Mouse (Mus musculus): ENCODE results near the gene 4930412O13Rik. TPM values are rescaled to one million over a fixed set of nuclear protein-coding genes. Genes with fewer than 3 reads are reported as not detected.

Gene 4930412O13Rik
- polyA plus RNA-seq, 1 experiment from 2014 or later: 3.3 TPM

- Histone ChIP-seq H3K27ac (peak overlapping the region; percentile 3), H3K9me3 (replicated peaks; ENCODE audit: low read length) (no peaks in the 10 kb centered on the region), H3K36me3 (ENCODE audit: insufficient read depth, low read length) (no peaks in the 10 kb centered on the region), H3K9ac (ENCODE audit: low read depth, low read length) (peak overlapping the region; percentile 53), H3K4me2 (ENCODE audit: low read length) (peak overlapping the region; percentile 91), H3K4me3 (replicated peaks; ENCODE audit: low read depth, low read length) (peak overlapping the region; percentile 57), H3K27me3 (ENCODE audit: insufficient read depth, low read length) (peaks cover 70% of the 10 kb centered on the region), H3K4me1 (replicated peaks; ENCODE audit: insufficient read depth, low read length) (peaks cover 3% of the 10 kb centered on the region; the same call in 1 of the 2 replicates)
- WGBS: under 1% methylated on average over 7 of the region's 7 CpGs
- DNase-seq (ENCODE audit: low spot score) (no peak), ATAC-seq (replicated peaks; ENCODE audit: low FRiP score, low read depth) (peak; percentile 46; the same call in 1 of the 2 replicates)
- TF ChIP-seq CTCF (IDR thresholded peaks at IDR 0.05; ENCODE audit: low read depth): no peak
These were observed 6.6 kb downstream of the 4930412O13Rik start for GRCm38 (mm10) chr2:9887636-9888035.

GRCm38 (mm10) chr2:9888913-9889650 lies 8.0 kb downstream of the 4930412O13Rik start, which contains the start of gene 9230102O04Rik:
TSS of gene 9230102O04Rik (minus strand) at chr2:9889540.
- 2% methylated on average over 30 of the region's 30 CpGs for WGBS
- peak within 1 kb of the TSS; percentile 43 for H3K9ac ChIP-seq (ENCODE audit: low read depth, low read length)
- peak; percentile 63 for DNase-seq (ENCODE audit: low spot score)

GRCm38 (mm10) chr2:9889651-9890183 lies 8.7 kb downstream of the 4930412O13Rik start, which contains the start of gene Gata3:
TSS of gene Gata3 (minus strand) at chr2:9890034.
- under 1% methylated on average over 23 of the region's 23 CpGs for WGBS
- peak within 1 kb of the TSS; percentile 68 for H3K27ac ChIP-seq
- H3K9me3 ChIP-seq (replicated peaks; ENCODE audit: low read length): no peaks in the 10 kb centered on the region
- peak within 1 kb of the TSS; percentile 43 for H3K9ac ChIP-seq (ENCODE audit: low read depth, low read length)
- DNase-seq (ENCODE audit: low spot score): no peak
- H3K4me3 ChIP-seq (replicated peaks; ENCODE audit: low read depth, low read length): peak within 1 kb of the TSS; percentile 25
- no peak for TF ChIP-seq CTCF (IDR thresholded peaks at IDR 0.05; ENCODE audit: low read depth)
- H3K4me1 ChIP-seq (replicated peaks; ENCODE audit: insufficient read depth, low read length): no peaks in the 10 kb centered on the region
- ATAC-seq (replicated peaks; ENCODE audit: low FRiP score, low read depth): no peak
- H3K36me3 ChIP-seq (ENCODE audit: insufficient read depth, low read length): no peaks in the 10 kb centered on the region
- H3K4me2 ChIP-seq (ENCODE audit: low read length): peak within 1 kb of the TSS; percentile 39
- peaks cover 84% of the 10 kb centered on the region for H3K27me3 ChIP-seq (ENCODE audit: insufficient read depth, low read length)

More at GRCm38 (mm10) chr2:9888913-9889650, 8.0 kb downstream of the 4930412O13Rik start, which contains the start of gene 9230102O04Rik:
- Histone ChIP-seq H3K36me3 (ENCODE audit: insufficient read depth, low read length) (no peaks in the 10 kb centered on the region), H3K4me2 (ENCODE audit: low read length) (peak within 1 kb of the TSS; percentile 39), H3K27ac (peak within 1 kb of the TSS; percentile 68), H3K4me3 (replicated peaks; ENCODE audit: low read depth, low read length) (peak within 1 kb of the TSS; percentile 25), H3K4me1 (replicated peaks; ENCODE audit: insufficient read depth, low read length) (no peaks in the 10 kb centered on the region), H3K9me3 (replicated peaks; ENCODE audit: low read length) (no peaks in the 10 kb centered on the region), H3K27me3 (ENCODE audit: insufficient read depth, low read length) (peaks cover 84% of the 10 kb centered on the region)
- peak; percentile 86 for ATAC-seq (replicated peaks; ENCODE audit: low FRiP score, low read depth)
- peak; percentile 68 for TF ChIP-seq CTCF (IDR thresholded peaks at IDR 0.05; ENCODE audit: low read depth)

GRCm38 (mm10) chr2:9890251-9890650 lies 9.2 kb downstream of the 4930412O13Rik start:
- ATAC-seq (replicated peaks; ENCODE audit: low FRiP score, low read depth) (no peak), DNase-seq (ENCODE audit: low spot score) (no peak)
- peaks cover 84% of the 10 kb centered on the region for H3K27me3 ChIP-seq (ENCODE audit: insufficient read depth, low read length)
- no peak overlapping the region for H3K9ac ChIP-seq (ENCODE audit: low read depth, low read length)
- peak overlapping the region; percentile 25 for H3K4me3 ChIP-seq (replicated peaks; ENCODE audit: low read depth, low read length)
- H3K4me2 ChIP-seq (ENCODE audit: low read length): peak overlapping the region; percentile 39; the same call in 1 of the 2 replicates
- no peaks in the 10 kb centered on the region for H3K4me1 ChIP-seq (replicated peaks; ENCODE audit: insufficient read depth, low read length)
- H3K36me3 ChIP-seq (ENCODE audit: insufficient read depth, low read length): no peaks in the 10 kb centered on the region
- TF ChIP-seq CTCF (IDR thresholded peaks at IDR 0.05; ENCODE audit: low read depth): no peak
- no peaks in the 10 kb centered on the region for H3K9me3 ChIP-seq (replicated peaks; ENCODE audit: low read length)
- peak overlapping the region; percentile 68 for H3K27ac ChIP-seq
- 6% methylated on average over 8 of the region's 8 CpGs for WGBS

- no peaks in the 10 kb centered on the region for H3K4me1 ChIP-seq (replicated peaks; ENCODE audit: insufficient read depth, low read length)
- no peak overlapping the region for H3K4me2 ChIP-seq (ENCODE audit: low read length)
- no peak for TF ChIP-seq CTCF (IDR thresholded peaks at IDR 0.05; ENCODE audit: low read depth)
- DNase-seq (ENCODE audit: low spot score) (no peak), ATAC-seq (replicated peaks; ENCODE audit: low FRiP score, low read depth) (no peak)
- H3K27me3 ChIP-seq (ENCODE audit: insufficient read depth, low read length): peaks cover 83% of the 10 kb centered on the region
- H3K27ac ChIP-seq: no peak overlapping the region
- no peak overlapping the region for H3K9ac ChIP-seq (ENCODE audit: low read depth, low read length)
- H3K9me3 ChIP-seq (replicated peaks; ENCODE audit: low read length): no peaks in the 10 kb centered on the region
- H3K36me3 ChIP-seq (ENCODE audit: insufficient read depth, low read length): no peaks in the 10 kb centered on the region
- no peak overlapping the region for H3K4me3 ChIP-seq (replicated peaks; ENCODE audit: low read depth, low read length)
- WGBS: 5% methylated on average over 5 of the region's 5 CpGs
These were observed 9.9 kb downstream of the 4930412O13Rik start for GRCm38 (mm10) chr2:9890906-9891305.

GRCm38 (mm10) chr2:9892541-9892940 lies 11.5 kb downstream of the 4930412O13Rik start:
- Histone ChIP-seq H3K27me3 (ENCODE audit: insufficient read depth, low read length) (peaks cover 83% of the 10 kb centered on the region), H3K9ac (ENCODE audit: low read depth, low read length) (no peak overlapping the region), H3K27ac (no peak overlapping the region), H3K4me3 (replicated peaks; ENCODE audit: low read depth, low read length) (no peak overlapping the region), H3K9me3 (replicated peaks; ENCODE audit: low read length) (no peaks in the 10 kb centered on the region), H3K4me2 (ENCODE audit: low read length) (no peak overlapping the region), H3K36me3 (ENCODE audit: insufficient read depth, low read length) (no peaks in the 10 kb centered on the region), H3K4me1 (replicated peaks; ENCODE audit: insufficient read depth, low read length) (peaks cover 4% of the 10 kb centered on the region; the same call in 1 of the 2 replicates)
- ATAC-seq (replicated peaks; ENCODE audit: low FRiP score, low read depth) (no peak), DNase-seq (ENCODE audit: low spot score) (no peak)
- no peak for TF ChIP-seq CTCF (IDR thresholded peaks at IDR 0.05; ENCODE audit: low read depth)
- WGBS: 5% methylated on average over 7 of the region's 7 CpGs
